Mouse (Mus musculus) forebrain, postnatal 0 days (tissue): Measurements from ENCODE around the gene Ganab. TPM values are rescaled to one million over a fixed set of nuclear protein-coding genes. Genes with fewer than 3 reads are reported as not detected.

Experiments
- ATAC-seq: fragments of 200-750 bp; cut with Nextera tagmentation; 2 replicates; pipeline ENCODE4 v1.8.0; 2017; ENCODE audit warnings: mild to moderate bottlenecking, moderate library complexity
- DNase-seq: peaks from one replicate; pipeline ENCODE4 v3.0.0-alpha.2; 2015
- H3K27ac ChIP-seq: fragments of 300-500 bp; sonication (generic); 2 replicates; pipeline ENCODE4 v1.5.1; 2014; ENCODE audit warnings: low read depth, mild to moderate bottlenecking, antibody characterized with exemption, low read length, moderate library complexity, mixed read lengths
- H3K27me3 ChIP-seq: fragments of 300-500 bp; sonication (generic); 2 replicates; pipeline ENCODE4 v1.6.1; 2014; ENCODE audit warnings: mild to moderate bottlenecking, low read length, mixed read lengths; ENCODE audit not compliant: insufficient read depth
- H3K36me3 ChIP-seq: fragments of 300-500 bp; sonication (generic); 2 replicates; pipeline ENCODE4 v1.6.1; 2014; ENCODE audit warnings: mild to moderate bottlenecking, moderate library complexity; ENCODE audit not compliant: insufficient read depth
- H3K4me1 ChIP-seq: fragments of 300-500 bp; sonication (generic); 2 replicates; pipeline ENCODE4 v1.6.1; 2014; ENCODE audit warnings: antibody characterized with exemption; ENCODE audit not compliant: insufficient read depth
- H3K4me2 ChIP-seq: fragments of 300-500 bp; sonication (generic); 2 replicates; pipeline ENCODE4 v1.6.1; 2014; ENCODE audit warnings: low read depth, mild to moderate bottlenecking, moderate library complexity
- H3K4me3 ChIP-seq: fragments of 300-500 bp; sonication (generic); 2 replicates; pipeline ENCODE4 v1.5.1; 2014; ENCODE audit warnings: low read depth, low read length, mixed read lengths
- H3K9ac ChIP-seq: fragments of 300-500 bp; sonication (generic); 2 replicates; pipeline ENCODE4 v1.6.1; 2014; ENCODE audit warnings: mild to moderate bottlenecking
- H3K9me3 ChIP-seq: fragments of 300-500 bp; sonication (generic); 2 replicates; pipeline ENCODE4 v1.6.1; 2016; ENCODE audit warnings: low read length
- CTCF ChIP-seq: sonication (generic); IDR thresholded peaks from 2 replicates; pipeline ENCODE4 v1.5.1; 2016; ENCODE audit warnings: antibody characterized with exemption, control low read depth, low read depth
- WGBS: fragments of 180-500 bp; shearing (Covaris S2); extraction: QIAGEN DNeasy Blood & Tissue Kit; methylation state at CpG from one replicate; pipeline ENCODE4 v1.1.7; 2014; 5-methylcytosine and 5-hydroxymethylcytosine counted together
- polyA plus RNA-seq: library from polyadenylated mRNA; unstranded; fragments of >200 nt; fragmentation: Nextera tagmentation; extraction: Ambion mirVana; gene quantifications from 2 replicates; pipeline ENCODE4 v1.2.1, GENCODE M21; 2015
- total RNA-seq: library from RNA; depleted of rRNA; stranded (reverse); fragments of >200 nt; gene quantifications from 2 replicates; pipeline ENCODE4 v1.2.3, GENCODE M21; 2014; rRNA removed

The Ganab gene
- total RNA-seq = 67.7 and 96.7 TPM in 2 replicates
- polyA plus RNA-seq = 47.0 and 54.0 TPM in 2 replicates

DNA sequence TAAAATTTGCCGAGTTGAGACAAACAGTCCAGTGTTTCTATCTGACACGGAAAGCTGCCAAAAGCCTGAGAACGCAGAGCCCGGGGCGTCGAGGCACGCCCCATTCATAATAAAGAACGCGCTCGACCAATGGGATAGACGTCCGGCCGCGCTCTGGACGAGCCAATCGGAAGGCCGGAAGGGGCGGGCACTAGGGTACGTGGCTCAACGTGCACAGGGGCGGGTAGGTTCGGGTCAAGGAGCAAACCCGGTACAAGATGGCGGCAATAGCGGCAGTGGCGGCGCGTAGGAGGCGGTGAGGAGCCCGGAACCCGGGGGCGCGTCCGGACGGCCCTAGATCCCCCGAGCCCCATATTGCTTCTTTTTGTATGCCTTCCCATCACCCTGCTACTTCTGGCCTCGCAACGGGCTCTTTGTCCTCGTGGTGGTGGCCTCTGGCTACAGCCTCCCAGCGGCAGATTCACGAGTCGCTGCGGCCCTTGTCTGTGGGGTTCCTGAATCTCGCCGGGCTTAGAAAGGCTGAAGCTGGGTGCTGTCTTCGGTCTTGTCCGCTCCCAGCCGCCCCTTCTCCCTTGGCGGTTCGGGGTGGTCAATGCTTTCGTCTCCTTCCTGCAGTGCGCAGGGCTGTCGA is at the start of gene Ganab:
Gene Ganab (plus strand): TSS at position 207 of the 631 bp plus-strand sequence.
- H3K27me3 ChIP-seq = no peaks in the 10 kb centered on the region
- peak within 1 kb of the TSS; percentile 82 for H3K9ac ChIP-seq
- TF ChIP-seq CTCF = peak; percentile 45
- H3K4me1 ChIP-seq = peaks cover 11% of the 10 kb centered on the region
- H3K36me3 ChIP-seq = peaks cover 20% of the 10 kb centered on the region
- peak within 1 kb of the TSS; percentile 78 for H3K4me3 ChIP-seq
- peak; percentile 99 for ATAC-seq
- H3K4me2 ChIP-seq = peak within 1 kb of the TSS; percentile 75
- peak within 1 kb of the TSS; percentile 86 for H3K27ac ChIP-seq
- DNase-seq = peak; percentile 97
- no peaks in the 10 kb centered on the region for H3K9me3 ChIP-seq
- under 1% methylated on average over 53 of the region's 53 CpGs for WGBS

DNA sequence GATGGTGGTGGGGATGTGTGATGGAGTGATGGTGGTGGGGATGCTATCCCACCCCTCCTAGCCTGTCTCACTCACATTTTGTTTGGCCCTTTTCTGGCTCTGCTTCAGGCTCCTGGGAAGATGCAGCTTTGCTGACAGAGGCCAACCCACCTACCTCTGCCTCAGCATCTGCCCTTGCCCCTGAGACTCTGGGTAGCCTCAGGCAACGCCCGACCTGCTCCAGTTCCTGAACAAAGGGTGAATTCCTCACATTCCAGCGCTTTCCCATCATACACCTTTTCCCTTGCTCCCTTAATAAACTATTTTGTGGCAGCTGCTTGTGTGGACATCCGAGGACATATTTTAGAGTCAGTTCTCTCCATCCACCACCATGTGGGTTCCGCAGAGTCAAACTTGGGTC is 49.5 kb upstream of the Ganab start:
- H3K4me2 ChIP-seq = no peak overlapping the region
- H3K4me1 ChIP-seq = no peaks in the 10 kb centered on the region
- H3K27ac ChIP-seq = no peak overlapping the region
- H3K27me3 ChIP-seq = no peaks in the 10 kb centered on the region
- 87% methylated on average over 5 of the region's 5 CpGs for WGBS
- H3K9me3 ChIP-seq = no peaks in the 10 kb centered on the region
- no peak overlapping the region for H3K9ac ChIP-seq
- ATAC-seq (no peak), DNase-seq (no peak)
- TF ChIP-seq CTCF = no peak
- no peak overlapping the region for H3K4me3 ChIP-seq
- H3K36me3 ChIP-seq = peaks cover 37% of the 10 kb centered on the region

DNA sequence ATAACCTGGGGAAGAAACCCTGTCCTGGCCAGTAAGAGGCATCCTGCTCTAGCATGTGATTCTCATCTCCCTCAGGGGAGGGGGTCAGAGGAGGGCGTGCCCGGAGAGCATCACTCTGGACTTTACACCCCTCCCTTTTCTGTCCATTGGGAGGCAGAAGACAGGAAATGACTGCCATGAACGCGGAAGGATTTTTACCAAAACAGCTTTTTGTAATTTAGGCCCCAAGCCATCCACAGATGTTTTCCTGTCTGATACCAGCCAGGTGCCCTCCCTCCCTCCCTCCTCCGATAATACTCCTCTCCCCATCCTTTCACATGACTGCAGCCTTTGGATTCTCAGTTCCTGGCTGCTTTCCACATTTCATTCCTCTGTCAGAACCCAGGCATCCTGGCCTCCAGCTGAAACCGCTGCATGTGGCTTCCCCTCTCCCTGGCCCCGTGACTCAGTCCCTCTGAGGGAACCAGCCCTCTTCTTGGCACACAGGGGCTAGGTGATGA is 47.4 kb upstream of the Ganab start, which contains the start of gene Lrrn4cl:
Gene Lrrn4cl (plus strand): TSS at position 367 of the 500 bp plus-strand sequence.
- no peak within 1 kb of the TSS for H3K27ac ChIP-seq
- H3K4me1 ChIP-seq = no peaks in the 10 kb centered on the region
- H3K9ac ChIP-seq = no peak within 1 kb of the TSS
- TF ChIP-seq CTCF = no peak
- no peak within 1 kb of the TSS for H3K4me3 ChIP-seq
- ATAC-seq (peak; percentile 45), DNase-seq (no peak)
- H3K36me3 ChIP-seq = peaks cover 37% of the 10 kb centered on the region
- no peak within 1 kb of the TSS for H3K4me2 ChIP-seq
- H3K27me3 ChIP-seq = no peaks in the 10 kb centered on the region
- 38% methylated on average over 7 of the region's 7 CpGs for WGBS
- no peaks in the 10 kb centered on the region for H3K9me3 ChIP-seq

DNA sequence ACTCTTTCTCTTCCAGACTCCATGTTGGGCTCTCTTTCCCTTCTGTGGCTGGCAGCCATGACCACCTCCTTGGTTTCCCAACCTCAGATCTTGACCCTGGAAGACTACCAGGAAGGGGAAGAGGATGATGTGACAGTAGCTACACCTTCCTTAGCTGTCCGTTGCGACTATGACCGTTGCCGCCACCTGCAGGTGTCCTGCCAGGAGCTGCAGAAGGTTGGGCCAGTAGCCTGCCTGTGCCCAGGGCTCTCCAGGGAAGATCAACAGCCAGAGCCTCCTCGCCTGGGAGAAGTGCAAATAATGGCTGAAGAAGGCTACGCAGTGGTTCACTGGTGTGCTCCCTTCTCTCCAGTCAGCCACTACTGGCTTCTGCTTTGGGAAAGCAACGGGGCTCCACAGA is 46.2 kb upstream of the Ganab start:
- TF ChIP-seq CTCF = no peak
- H3K27ac ChIP-seq = no peak overlapping the region
- no peaks in the 10 kb centered on the region for H3K27me3 ChIP-seq
- no peaks in the 10 kb centered on the region for H3K4me1 ChIP-seq
- DNase-seq (no peak), ATAC-seq (no peak)
- H3K36me3 ChIP-seq = peaks cover 25% of the 10 kb centered on the region
- H3K9me3 ChIP-seq = no peaks in the 10 kb centered on the region
- no peak overlapping the region for H3K4me3 ChIP-seq
- no peak overlapping the region for H3K9ac ChIP-seq
- H3K4me2 ChIP-seq = no peak overlapping the region
- 54% methylated on average over 7 of the region's 7 CpGs for WGBS

DNA sequence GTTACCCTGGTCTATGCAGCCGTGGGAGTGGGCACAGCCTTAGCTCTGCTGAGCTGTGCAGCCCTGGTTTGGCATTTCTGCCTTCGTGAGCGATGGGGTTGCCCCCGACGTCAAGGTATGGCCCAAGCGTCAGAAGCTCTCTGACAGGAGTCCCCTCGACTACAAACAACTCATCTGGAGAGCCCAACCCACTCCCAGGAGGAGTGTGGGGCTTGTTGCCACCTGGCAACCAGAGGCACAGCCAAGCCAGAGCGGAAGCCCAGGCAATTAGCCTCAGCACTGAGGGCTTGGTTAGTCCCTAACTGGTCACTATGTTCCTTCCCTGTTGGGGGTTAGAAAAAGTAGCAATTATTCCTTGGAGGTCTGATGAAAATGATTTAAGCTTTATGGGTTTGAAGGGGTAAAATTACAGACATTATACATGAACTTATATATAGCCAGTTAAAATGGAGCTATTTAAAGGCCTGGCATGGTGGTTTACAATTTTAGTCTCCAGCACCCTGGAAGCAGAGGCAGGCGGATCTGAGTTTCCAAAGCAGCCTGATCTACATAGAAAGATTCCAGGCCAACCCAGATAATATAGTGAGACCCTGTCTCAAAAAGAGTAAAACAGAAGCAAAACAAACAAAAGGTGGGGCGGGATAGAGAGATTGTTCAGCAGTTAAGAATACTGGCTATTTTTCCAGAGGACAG is 45.5 kb upstream of the Ganab start:
- Histone ChIP-seq H3K4me3 (no peak overlapping the region), H3K4me2 (no peak overlapping the region), H3K36me3 (peaks cover 18% of the 10 kb centered on the region), H3K27me3 (no peaks in the 10 kb centered on the region), H3K27ac (no peak overlapping the region), H3K4me1 (no peaks in the 10 kb centered on the region), H3K9me3 (no peaks in the 10 kb centered on the region), H3K9ac (no peak overlapping the region)
- 64% methylated on average over 10 of the region's 10 CpGs for WGBS
- ATAC-seq = no peak
- DNase-seq = no peak
- TF ChIP-seq CTCF = no peak

DNA sequence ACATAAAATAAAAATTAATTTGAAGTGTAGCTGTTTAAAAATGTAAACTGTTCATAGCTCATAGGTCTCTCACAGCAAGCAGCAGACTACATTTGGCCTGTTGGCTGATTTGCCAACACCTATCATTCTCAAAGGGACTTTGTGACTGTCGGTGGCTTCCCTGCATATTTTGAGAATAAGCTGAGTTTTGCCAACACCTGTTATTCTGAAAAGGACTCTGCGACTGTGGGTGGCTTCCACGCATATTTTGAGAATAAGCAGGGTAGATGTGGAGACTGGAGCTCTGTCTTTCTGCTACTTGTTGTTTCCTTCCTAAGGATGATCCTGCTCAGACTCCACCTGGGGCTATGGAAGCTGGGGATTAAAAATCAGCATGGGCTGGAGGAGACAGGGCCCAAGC is 44.8 kb upstream of the Ganab start:
- Histone ChIP-seq H3K27ac (no peak overlapping the region), H3K4me2 (no peak overlapping the region), H3K4me1 (no peaks in the 10 kb centered on the region), H3K36me3 (peaks cover 12% of the 10 kb centered on the region), H3K4me3 (no peak overlapping the region), H3K27me3 (no peaks in the 10 kb centered on the region), H3K9ac (no peak overlapping the region), H3K9me3 (no peaks in the 10 kb centered on the region)
- 75% methylated on average over 3 of the region's 3 CpGs for WGBS
- DNase-seq (no peak), ATAC-seq (no peak)
- TF ChIP-seq CTCF = no peak

DNA sequence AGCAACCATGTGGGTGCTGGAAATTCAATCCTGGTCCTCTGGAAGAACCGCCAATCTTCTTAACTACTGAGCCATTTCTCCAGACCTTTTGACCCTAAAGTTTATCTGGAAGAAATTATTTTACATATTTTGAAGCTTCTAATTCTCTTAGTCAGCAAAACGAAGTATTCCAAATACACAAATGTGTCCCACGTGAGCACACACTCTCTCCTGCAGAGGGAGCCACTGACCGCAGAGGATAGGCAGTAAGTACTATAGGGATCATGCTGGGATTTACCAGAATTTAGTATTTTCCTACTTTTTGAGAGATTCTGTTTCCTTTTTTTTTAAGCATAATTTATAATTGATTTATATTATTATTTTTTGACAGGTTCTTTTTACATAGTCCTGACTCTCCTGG is 40.2 kb upstream of the Ganab start:
- DNase-seq = peak; percentile 56
- no peak overlapping the region for H3K9ac ChIP-seq
- H3K4me3 ChIP-seq = no peak overlapping the region
- no peaks in the 10 kb centered on the region for H3K4me1 ChIP-seq
- no peaks in the 10 kb centered on the region for H3K36me3 ChIP-seq
- no peak overlapping the region for H3K4me2 ChIP-seq
- ATAC-seq = no peak
- H3K9me3 ChIP-seq = no peaks in the 10 kb centered on the region
- no peaks in the 10 kb centered on the region for H3K27me3 ChIP-seq
- TF ChIP-seq CTCF = peak; percentile 68
- no peak overlapping the region for H3K27ac ChIP-seq
- 43% methylated on average over 4 of the region's 4 CpGs for WGBS
